6 mouse cellular contexts compared by ENCODE assay signal in genomic region chr16:16367217-16367616, GRCm38 (mm10). TPM values are rescaled to one million over a fixed set of nuclear protein-coding genes. Genes with fewer than 3 reads are reported as not detected.
DNase-seq lines count a peak whose midpoint lies in the region; ATAC-seq and TF ChIP-seq lines count a peak whose summit lies in the region.
"Not testable (repeated sequence)": the region's sequence is repeated elsewhere in the genome, so short reads cannot be mapped to it uniquely, and the experiment has no call there.

No protein-coding gene starts in this region.

- not testable (repeated sequence) for H3K4me1 ChIP-seq in ES-E14 (ENCODE audit: control insufficient read depth in 2 of 2, insufficient read depth in 2 of 2, low read length in 2 of 2, poor library complexity in 1 of 2); intestine, postnatal 0 days (replicated peaks; ENCODE audit: control insufficient read depth, insufficient read depth, low read length); kidney, postnatal 0 days (replicated peaks; ENCODE audit: insufficient read depth, low read length); lung, embryonic 15.5 days; stomach, postnatal 0 days (replicated peaks; ENCODE audit: control insufficient read depth, insufficient read depth)

- TF ChIP-seq EP300 in stomach, postnatal 0 days (optimal IDR thresholded peaks at IDR 0.05), result not testable (repeated sequence)

- peak; percentile 95 for ATAC-seq in intestine, postnatal 0 days
- ATAC-seq in kidney, postnatal 0 days (replicated peaks; ENCODE audit: low FRiP score, low read depth), result 0 out of 2 replicates have a peak, but pooled peaks have one; percentile 17
- 0 out of 2 replicates have a peak, but pooled peaks have one; percentile 31 for ATAC-seq in lung, embryonic 15.5 days (ENCODE audit: borderline replicate concordance, extremely low read depth, low FRiP score, low TSS enrichment)
- ATAC-seq in stomach, postnatal 0 days (ENCODE audit: low FRiP score, low TSS enrichment), result peak; percentile 93

- 30% methylated on average over 8 of the region's 9 CpGs for WGBS in intestine, postnatal 0 days
- WGBS in kidney, postnatal 0 days, result 62% methylated on average over 8 of the region's 9 CpGs
- 55% methylated on average over 9 of the region's 9 CpGs for WGBS in lung, embryonic 15.5 days
- 51% methylated on average over 8 of the region's 9 CpGs for WGBS in stomach, postnatal 0 days

- H3K4me2 ChIP-seq in intestine, postnatal 0 days (replicated peaks; ENCODE audit: low read depth), result peak overlapping the region; percentile 28; the same call in 1 of the 2 replicates
- not testable (repeated sequence) for H3K4me2 ChIP-seq in kidney, postnatal 0 days (ENCODE audit: low read length); lung, embryonic 15.5 days; stomach, postnatal 0 days (replicated peaks; ENCODE audit: low read depth)

- H3K4me3 ChIP-seq in ES-E14 (ENCODE audit: insufficient read depth in 1 of 2, low read depth in 1 of 2, low read length in 2 of 2, poor library complexity in 1 of 2, severe bottlenecking in 1 of 2); intestine, postnatal 0 days (ENCODE audit: low read depth, low read length); kidney, postnatal 0 days (replicated peaks; ENCODE audit: low read depth, low read length); lung, embryonic 15.5 days; stomach, postnatal 0 days (ENCODE audit: low read depth, low read length): not testable (repeated sequence)

- not testable (repeated sequence) for H3K36me3 ChIP-seq in ES-E14 (ENCODE audit: control insufficient read depth, insufficient read depth, low read length, poor library complexity, severe bottlenecking); intestine, postnatal 0 days (ENCODE audit: control insufficient read depth, insufficient read depth); kidney, postnatal 0 days (ENCODE audit: insufficient read depth, low read length); lung, embryonic 15.5 days; stomach, postnatal 0 days (ENCODE audit: control insufficient read depth, insufficient read depth, low read length)

- DNase-seq in ES-E14 (ENCODE audit: low read depth, low spot score), result peak; percentile 29
- peak; percentile 8 for DNase-seq in heart, adult 11 months
- DNase-seq in kidney, postnatal 0 days (ENCODE audit: low spot score), result not testable (repeated sequence)
- DNase-seq in stomach, postnatal 0 days (ENCODE audit: low spot score), result peak; percentile 57

- H3K9me3 ChIP-seq in ES-E14 (ENCODE audit: control insufficient read depth, insufficient read depth, low read depth, low read length); intestine, postnatal 0 days (ENCODE audit: control insufficient read depth); kidney, postnatal 0 days (replicated peaks; ENCODE audit: low read length); lung, embryonic 15.5 days; stomach, postnatal 0 days (ENCODE audit: control insufficient read depth, low read length): not testable (repeated sequence)

- TF ChIP-seq CTCF in intestine, postnatal 0 days (IDR thresholded peaks at IDR 0.05; ENCODE audit: low read depth); kidney, postnatal 0 days (IDR thresholded peaks at IDR 0.05; ENCODE audit: low read depth); stomach, postnatal 0 days (IDR thresholded peaks at IDR 0.05; ENCODE audit: low read depth): not testable (repeated sequence)

- in situ Hi-C loops in ES-E14 (cut with MboI; ENCODE audit: low sequenced_read_pairs in 2 of 2, unreplicated experiment in 2 of 2), result not testable (repeated sequence)

- H3K27ac ChIP-seq in ES-E14 (ENCODE audit: insufficient read depth, low read depth, low read length, poor library complexity, severe bottlenecking), result peak overlapping the region; percentile 85
- H3K27ac ChIP-seq in intestine, postnatal 0 days (ENCODE audit: low read depth, low read length); kidney, postnatal 0 days; lung, embryonic 15.5 days; stomach, postnatal 0 days (replicated peaks): not testable (repeated sequence)

- not testable (repeated sequence) for H3K9ac ChIP-seq in ES-E14 (ENCODE audit: insufficient read depth, low read depth, low read length, poor library complexity, severe bottlenecking); intestine, postnatal 0 days (ENCODE audit: low read depth, low read length); kidney, postnatal 0 days (ENCODE audit: low read depth, low read length); lung, embryonic 15.5 days; stomach, postnatal 0 days (ENCODE audit: low read length)

- H3K27me3 ChIP-seq in intestine, postnatal 0 days (replicated peaks; ENCODE audit: control insufficient read depth, insufficient read depth, low read length); kidney, postnatal 0 days (ENCODE audit: insufficient read depth, low read length); lung, embryonic 15.5 days; stomach, postnatal 0 days (ENCODE audit: control insufficient read depth, insufficient read depth, low read length): not testable (repeated sequence)

RNA-seq across cellular contexts. Expression of gene Dnm1l, which starts 8.5 kb away (rescaled TPM):
- 91.3 and 105 TPM in 2 replicates for total RNA-seq in ES-E14 (2012; rRNA removed)
- polyA plus RNA-seq in intestine, postnatal 0 days (2015; fragmentation: Nextera tagmentation; extraction: Ambion mirVana), result 43.5 and 45.6 TPM in 2 replicates
- 42.6 and 50.8 TPM in 2 replicates for polyA plus RNA-seq in kidney, postnatal 0 days (2015; fragmentation: Nextera tagmentation; extraction: Ambion mirVana)
- 52.5 and 56.2 TPM in 2 replicates for polyA plus RNA-seq in lung, embryonic 15.5 days (2015; fragmentation: Nextera tagmentation; extraction: Ambion mirVana)
- 30.8 and 34.0 TPM in 2 replicates for polyA plus RNA-seq in stomach, postnatal 0 days (2015; fragmentation: Nextera tagmentation; extraction: Ambion mirVana)

Comparison
In these comparisons a context has a peak if more than half of its experiments do, and no peak if none do; other contexts are left out.
1. ATAC-seq: peak in every context shown above with its lines; median percentile 95 in intestine, postnatal 0 days; 93 in stomach, postnatal 0 days; 31 in lung, embryonic 15.5 days; 17 in kidney, postnatal 0 days.